Comparison of ENCODE assay signal across 20 mouse cellular contexts in genomic region chr14:122160916-122161315, GRCm38 (mm10).
"Had no signal": no experiment of that assay in that cellular context is flagged by ENCODE, and none has a peak within 500 bp of the region (broad histone marks: within the 10 kb centered on the region; RNA-seq: fewer than 3 reads in every experiment).

No protein-coding gene starts in this region.

- H3K9ac ChIP-seq: lung, embryonic 15.5 days; midbrain, embryonic 13.5 days; midbrain, embryonic 15.5 days; neural tube, embryonic 13.5 days; neural tube, embryonic 15.5 days had no signal

- ATAC-seq: lung, postnatal 0 days; midbrain, embryonic 13.5 days; midbrain, embryonic 15.5 days had no signal

- DNase-seq: lung, adult 2 months; lung, postnatal 14 days; lung, postnatal 36 days; retina, postnatal 1 day; right cerebral cortex, adult 18-20 months; right cerebral cortex, postnatal 25 days; right cerebral cortex, postnatal 4 days; spleen, adult 18-20 months; thymus, adult 18-20 months; thymus, postnatal 14 days; thymus, postnatal 36 days had no signal

- H3K9me3 ChIP-seq: lung, embryonic 15.5 days; midbrain, embryonic 13.5 days; midbrain, embryonic 15.5 days; neural tube, embryonic 13.5 days; neural tube, embryonic 15.5 days had no signal

- H3K4me2 ChIP-seq: lung, embryonic 15.5 days; midbrain, embryonic 11.5 days; midbrain, embryonic 13.5 days; midbrain, embryonic 15.5 days; neural tube, embryonic 13.5 days; neural tube, embryonic 15.5 days had no signal

- H3K27me3 ChIP-seq: lung, embryonic 15.5 days; megakaryocyte, embryonic 14.5 days; midbrain, embryonic 13.5 days; midbrain, embryonic 15.5 days; neural tube, embryonic 13.5 days; neural tube, embryonic 15.5 days had no signal

- H3K4me1 ChIP-seq: lung, embryonic 15.5 days; megakaryocyte, embryonic 14.5 days; midbrain, embryonic 13.5 days; midbrain, embryonic 15.5 days; neural tube, embryonic 13.5 days; neural tube, embryonic 15.5 days had no signal

- H3K27ac ChIP-seq: lung, embryonic 15.5 days; macrophage; midbrain, embryonic 13.5 days; midbrain, embryonic 15.5 days; neural tube, embryonic 13.5 days; neural tube, embryonic 15.5 days had no signal

- H3K4me3 ChIP-seq: lung, embryonic 15.5 days; megakaryocyte, embryonic 14.5 days; midbrain, embryonic 13.5 days; midbrain, embryonic 15.5 days; neural tube, embryonic 13.5 days; neural tube, embryonic 15.5 days had no signal
